Mouse (Mus musculus) granulocyte monocyte progenitor cell, adult 5-6 weeks (primary cell): ENCODE measurements around the gene Tnfsf18. TPM values are rescaled to one million over a fixed set of nuclear protein-coding genes. Genes with fewer than 3 reads are reported as not detected.

Experiments
- ATAC-seq: replicated peaks from 2 replicates; pipeline ENCODE4 v1.8.0; 2016; ENCODE audit warnings: mild to moderate bottlenecking, moderate TSS enrichment, inconsistent platforms; ENCODE audit not compliant: poor library complexity, severe bottlenecking
- total RNA-seq, 2 experiments: library from RNA; stranded (forward) in 1 of 2; stranded (reverse) in 1 of 2; fragments of 200-712, 200-1000 nt in 1 of 2; fragments of >200 nt in 1 of 2; fragmentation: Nextera tagmentation in 1 of 2; gene quantifications; 2 replicates each; pipeline ENCODE4 v1.2.3; 2014 to 2017

Tnfsf18 gene
- not detected in 2 replicates for total RNA-seq (2014; fragmentation: Nextera tagmentation)
- total RNA-seq (2017) = not detected in 2 replicates

DNA sequence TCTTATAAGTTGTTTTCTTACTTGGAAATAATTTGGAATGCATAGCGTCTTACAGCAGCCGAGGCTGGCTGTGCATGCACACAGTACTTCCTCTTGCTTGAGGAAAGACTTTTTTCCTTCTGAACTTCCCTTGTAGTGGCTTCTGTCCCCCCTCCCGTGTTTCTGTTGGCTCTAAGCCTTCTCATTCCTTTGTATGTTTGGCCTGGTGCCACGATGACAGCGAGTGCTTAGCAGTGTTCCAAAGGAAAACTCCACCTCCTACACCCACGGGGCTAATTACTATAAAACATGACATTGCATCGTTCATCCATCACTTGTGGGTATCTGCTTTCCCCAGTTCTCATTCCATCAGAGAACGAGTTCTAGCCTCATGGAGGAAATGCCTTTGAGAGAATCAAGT lies at the start of gene Tnfsf18:
Gene Tnfsf18, plus strand, starts transcription at position 313 of the 400 bp plus-strand sequence.
- ATAC-seq = peak; percentile 34; the same call in 1 of the 2 replicates

DNA sequence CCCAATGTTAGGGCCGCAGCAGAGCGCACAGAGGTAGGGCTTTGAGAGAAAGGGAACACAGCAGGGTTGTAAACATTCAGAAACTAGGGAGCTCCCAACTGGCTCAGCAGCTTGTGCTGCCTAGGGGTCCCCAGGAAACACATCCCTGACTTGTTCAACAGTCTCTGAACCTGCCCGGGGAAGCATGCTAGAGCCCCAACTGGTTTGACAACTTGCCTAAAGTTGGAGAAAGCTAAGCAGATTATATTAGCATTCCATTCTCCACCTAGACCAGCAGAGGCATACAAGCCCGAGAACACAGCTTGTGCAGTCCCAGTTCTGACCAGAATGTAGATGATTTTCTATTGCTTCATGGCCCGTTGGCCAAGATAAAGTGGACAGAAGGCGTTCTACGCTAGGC lies 49.6 kb upstream of the Tnfsf18 start:
- no peak for ATAC-seq

DNA sequence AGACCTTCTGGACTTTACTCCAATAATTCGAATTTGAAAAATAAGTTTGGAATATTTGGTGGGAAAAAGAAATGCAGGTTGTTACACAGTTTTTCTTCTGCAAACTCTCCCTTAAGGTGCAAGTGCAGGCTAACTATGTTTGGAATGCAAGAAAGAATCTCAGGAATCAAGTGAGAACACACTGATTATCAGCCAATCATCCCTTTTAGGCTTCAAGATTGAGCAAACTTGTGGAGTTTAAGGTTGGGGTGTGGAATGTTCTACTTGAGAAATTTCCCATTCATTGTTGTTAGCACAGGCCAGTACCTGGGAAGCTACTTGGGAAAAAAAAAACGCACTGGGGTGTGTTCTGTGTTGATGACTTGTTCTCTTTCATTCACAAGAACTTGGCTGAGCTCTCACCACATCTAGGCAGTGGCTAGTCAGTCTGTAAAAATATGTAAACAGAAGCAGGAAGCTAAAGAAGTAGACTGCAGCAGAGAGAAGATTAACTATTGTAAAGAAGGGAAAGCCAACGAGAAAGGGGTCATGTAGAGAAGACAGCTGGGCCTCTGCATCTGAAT lies 42.7 kb upstream of the Tnfsf18 start:
- ATAC-seq = no peak

GRCm38 (mm10) chr1:161452250-161452649 lies 42.2 kb upstream of the Tnfsf18 start:
- ATAC-seq = no peak

DNA sequence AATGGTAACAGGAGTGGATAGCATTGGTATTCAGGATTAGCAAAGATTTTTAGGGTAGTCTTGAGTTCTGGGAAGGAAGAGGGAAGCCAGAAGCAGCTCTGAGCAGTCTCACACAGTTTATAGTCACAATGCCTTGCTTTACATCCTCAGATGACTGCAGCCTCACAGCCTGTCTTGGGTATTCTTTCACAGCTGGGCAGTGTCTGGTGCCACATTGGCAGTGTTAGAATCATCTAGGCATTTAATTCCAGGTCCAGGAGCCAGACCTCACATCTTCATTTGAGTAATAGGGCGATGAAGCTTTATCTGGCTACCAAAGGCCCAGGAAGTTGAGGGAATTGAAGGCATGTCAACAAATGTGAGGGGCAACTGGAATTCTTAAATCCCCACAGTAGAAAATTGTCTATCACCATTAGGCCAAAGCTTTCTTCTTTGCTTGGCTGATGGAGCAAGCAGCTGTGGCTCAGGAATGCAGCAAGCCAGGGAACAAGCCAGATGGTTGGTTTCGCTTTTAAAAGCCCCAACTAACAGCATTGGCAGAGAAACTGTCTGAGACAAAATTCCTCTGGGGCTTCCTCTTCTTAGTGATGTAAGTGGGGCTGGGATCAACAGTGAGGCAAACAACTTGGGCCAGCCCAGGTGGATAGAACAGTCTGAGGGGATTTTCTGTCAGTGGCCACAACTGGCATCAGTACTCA lies 30.9 kb upstream of the Tnfsf18 start:
- ATAC-seq = no peak; the same call in 1 of the 2 replicates

- no peak for ATAC-seq
Measured at GRCm38 (mm10) chr1:161477221-161477620, 17.2 kb upstream of the Tnfsf18 start.

- peak; percentile 12; the same call in 1 of the 2 replicates for ATAC-seq
Measured at GRCm38 (mm10) chr1:161479854-161480253, 14.6 kb upstream of the Tnfsf18 start.

DNA sequence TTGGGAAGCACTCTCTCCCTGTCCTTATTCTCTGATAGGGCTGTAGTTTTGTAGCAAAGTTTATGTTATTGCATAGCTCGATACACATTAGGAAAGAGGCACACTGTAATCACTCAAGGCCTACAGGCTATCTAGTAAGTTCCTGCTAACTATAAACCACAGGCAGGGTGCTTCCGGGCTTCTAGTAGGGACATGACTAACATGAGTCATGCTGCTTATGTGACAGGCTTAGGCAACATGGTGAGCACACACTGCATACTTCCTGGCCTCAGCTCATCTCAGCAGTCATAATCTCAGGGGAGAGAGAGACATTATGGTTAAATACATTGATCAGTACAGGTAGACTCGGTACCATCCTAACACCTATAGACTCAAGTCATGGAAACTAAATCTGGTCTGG lies 12.2 kb upstream of the Tnfsf18 start:
- ATAC-seq = peak; percentile 100

- no peak for ATAC-seq
Measured at GRCm38 (mm10) chr1:161487069-161487468, 7.4 kb upstream of the Tnfsf18 start.

- ATAC-seq = no peak
Measured at GRCm38 (mm10) chr1:161491766-161492165, 2.7 kb upstream of the Tnfsf18 start.

DNA sequence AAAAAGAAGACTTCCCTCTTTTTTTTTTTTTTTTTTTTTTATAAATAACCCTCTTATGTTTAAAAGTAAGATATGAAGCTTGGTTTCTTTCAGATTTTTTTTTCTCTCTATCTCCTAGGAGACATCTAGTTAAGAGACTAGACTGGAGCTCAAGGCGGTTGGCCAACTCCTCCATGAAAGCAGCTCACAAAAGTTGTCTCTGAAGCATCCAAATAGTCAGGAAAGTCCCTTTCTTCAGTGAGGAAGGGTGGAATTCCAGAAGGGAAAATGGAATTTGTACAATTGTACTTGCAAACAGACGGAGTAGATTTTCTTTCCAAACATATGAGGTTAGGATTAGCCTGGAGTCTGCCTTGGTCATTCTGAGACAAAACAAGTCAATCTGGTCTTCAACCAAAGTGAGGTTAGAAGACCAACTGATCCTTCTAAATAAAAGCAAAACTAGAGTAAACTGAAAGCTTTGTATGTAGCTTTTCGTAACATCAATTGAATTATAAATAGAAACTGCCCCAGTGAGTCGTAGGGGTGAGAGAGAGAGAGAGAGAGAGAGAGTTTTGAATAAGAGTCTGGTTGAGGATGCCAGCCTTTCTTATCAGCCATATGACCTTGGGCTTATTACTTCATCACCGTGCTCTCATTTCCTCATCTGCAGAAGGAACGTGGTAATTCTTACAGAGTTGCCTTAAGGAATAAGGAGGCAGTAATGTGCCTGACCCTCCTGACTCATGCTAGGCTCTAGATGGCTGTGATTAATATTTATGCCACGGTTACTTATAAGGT lies 2.6 kb downstream of the Tnfsf18 start:
- peak; percentile 95 for ATAC-seq

DNA sequence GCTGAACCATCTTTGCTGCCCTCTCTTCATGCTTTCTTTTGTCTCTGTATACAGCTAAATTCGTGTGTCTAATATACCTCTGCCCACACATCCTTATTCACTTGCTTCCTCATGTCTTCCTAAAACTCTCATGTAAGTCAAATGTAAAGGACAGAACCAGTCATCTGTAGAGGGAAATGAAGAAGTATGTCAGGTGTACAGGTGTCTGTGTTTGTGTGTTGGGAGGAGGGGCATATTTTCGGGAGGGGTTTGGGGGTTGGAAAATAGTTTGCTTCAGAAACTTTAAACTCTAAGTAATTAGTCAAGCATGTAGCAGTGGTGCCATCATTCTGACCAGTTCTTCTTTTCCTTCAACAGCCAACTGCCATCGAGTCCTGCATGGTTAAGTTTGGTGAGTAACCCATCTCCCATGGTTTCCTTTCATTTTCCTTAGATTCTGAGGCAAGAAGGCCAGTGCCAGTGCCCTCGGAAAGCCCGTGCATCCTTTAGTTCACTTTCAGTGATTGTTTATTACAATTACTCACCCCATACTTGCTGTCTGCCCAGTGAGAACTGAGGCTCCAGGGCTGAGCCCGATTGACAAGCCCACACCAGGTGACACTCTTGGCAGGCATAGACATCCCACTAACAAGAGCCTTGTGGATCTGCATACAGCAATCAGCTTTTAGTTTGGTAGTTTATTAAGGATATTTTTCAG lies 5.8 kb downstream of the Tnfsf18 start:
- ATAC-seq = peak; percentile 14

DNA sequence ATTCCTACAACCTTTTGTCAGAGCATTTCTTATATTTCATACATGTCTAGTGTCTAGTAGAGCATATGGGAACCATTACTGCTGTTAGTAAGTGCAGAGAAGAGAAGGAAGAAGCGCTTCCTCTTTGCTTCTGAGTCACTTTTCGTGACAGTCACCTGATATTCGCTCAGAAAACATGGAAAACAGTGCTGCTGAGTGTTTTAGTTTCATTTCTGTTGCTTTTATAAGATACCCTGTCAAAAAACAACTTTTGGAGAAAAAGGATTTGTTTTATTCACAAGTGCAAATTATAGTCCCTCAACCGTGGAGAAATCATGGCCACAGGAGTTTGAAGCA lies 6.3 kb downstream of the Tnfsf18 start:
- peak; percentile 63 for ATAC-seq

GRCm38 (mm10) chr1:161506317-161506716 lies 11.9 kb downstream of the Tnfsf18 start:
- no peak for ATAC-seq

DNA sequence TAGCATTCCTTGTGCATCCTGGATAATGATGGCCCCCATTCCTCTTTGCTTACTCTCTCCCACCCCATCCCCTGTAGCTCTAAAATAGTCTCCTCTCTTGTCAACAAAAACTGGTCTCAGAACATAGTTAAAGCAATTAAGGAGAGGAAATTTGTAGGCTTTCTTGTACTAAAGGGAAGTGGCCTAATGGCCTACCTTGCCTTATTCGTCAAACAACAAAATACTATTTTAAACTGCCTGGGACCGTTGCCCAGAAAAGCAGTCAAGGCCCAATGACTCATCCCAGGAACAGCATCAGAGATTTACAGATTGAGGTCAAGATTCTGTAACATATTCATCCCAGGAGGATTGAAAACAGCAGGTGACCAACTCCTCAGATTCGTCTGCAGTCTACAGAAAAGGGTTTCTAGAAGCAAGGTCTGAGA lies 13.2 kb downstream of the Tnfsf18 start:
- ATAC-seq = no peak

DNA sequence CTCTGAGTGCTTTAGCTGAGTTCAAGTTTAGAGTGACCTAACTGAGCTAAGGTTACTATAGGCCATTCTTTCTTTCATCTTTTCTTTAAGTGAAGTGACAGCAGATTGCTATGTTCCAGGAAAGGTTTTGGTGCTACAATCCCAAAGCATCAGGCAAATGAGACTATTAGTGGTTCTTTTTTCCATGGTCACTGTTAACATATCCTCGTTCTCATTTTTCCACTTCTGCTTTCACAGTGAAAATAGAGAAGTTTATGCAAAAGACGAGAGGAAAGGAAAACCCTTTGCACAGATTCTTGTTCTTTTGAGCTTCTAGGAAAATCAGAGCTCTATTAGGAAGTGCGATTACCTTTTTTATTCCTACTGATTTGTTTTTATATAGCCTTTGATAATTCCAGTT lies 22.9 kb downstream of the Tnfsf18 start:
- peak; percentile 69 for ATAC-seq

DNA sequence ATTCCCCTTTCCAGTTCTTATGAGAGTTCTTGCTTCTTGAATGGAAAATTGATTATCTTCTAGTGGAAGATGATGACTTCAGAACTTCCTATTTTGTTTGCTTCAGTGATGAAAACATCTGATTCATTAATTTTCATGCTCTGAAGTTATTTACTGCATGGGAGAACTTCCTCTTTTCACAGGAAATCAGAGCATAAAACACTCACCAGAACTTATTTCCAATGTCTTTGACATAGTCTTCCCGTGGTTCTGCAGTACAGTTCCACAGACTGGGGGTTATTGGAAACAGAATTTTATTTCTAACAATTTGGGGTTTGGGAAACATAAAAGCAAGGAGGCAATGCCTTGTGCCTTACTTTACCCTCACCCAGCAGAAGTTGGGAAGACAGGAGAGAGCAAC lies 25.8 kb downstream of the Tnfsf18 start:
- ATAC-seq = peak; percentile 20; the same call in 1 of the 2 replicates

GRCm38 (mm10) chr1:161528173-161528572 lies 33.7 kb downstream of the Tnfsf18 start:
- ATAC-seq = peak; percentile 59

DNA sequence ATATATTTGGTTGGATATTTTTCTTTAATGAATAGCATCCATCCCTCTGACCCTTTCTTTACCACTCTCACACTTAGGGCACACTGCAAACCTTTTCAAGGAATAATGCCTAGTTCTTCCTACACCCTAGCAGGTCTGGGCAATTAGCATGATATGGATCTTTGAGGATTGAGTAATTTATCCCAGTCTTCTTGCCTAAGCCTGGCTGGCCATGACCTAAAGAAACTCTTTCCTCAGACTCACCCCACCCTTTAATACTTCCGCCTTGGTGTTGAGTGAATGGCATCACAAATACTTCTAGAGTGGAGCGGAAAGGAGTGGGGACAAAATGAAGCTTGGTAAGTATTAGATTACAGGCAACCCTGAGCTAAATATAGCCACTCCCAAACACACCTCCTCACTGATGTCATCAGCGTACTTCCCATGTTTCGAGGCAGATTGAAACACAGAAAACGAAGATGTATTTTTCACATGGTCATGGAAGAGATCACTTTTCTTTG lies 56.2 kb downstream of the Tnfsf18 start:
- no peak for ATAC-seq

- ATAC-seq = 0 out of 2 replicates have a peak, but pooled peaks have one; percentile 42
Measured at GRCm38 (mm10) chr1:161552098-161552497, 57.6 kb downstream of the Tnfsf18 start.
